ENCODE assay signal across 11 mouse cellular contexts in the genomic region with DNA sequence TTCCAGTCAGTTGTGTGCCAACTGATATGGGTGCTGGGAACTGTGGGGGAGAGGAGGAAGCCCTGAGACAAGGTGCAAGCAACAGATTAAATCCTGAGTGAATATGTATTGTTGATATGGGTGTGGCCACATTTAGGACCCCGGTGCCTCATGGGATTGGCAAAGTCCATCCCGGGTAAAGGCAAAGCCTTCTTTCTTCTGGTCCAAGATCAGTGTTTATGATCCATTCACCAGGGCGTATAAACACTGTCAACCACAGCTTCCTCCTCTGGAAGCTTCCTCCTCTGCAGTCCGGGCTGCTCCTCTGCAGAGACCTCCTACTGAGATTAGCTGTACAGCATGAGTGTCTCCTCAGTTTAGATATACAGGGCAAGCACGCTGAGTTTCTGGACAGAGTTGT. TPM values are rescaled to one million over a fixed set of nuclear protein-coding genes. Genes with fewer than 3 reads are reported as not detected.
DNase-seq lines count a peak whose midpoint lies in the region; ATAC-seq and TF ChIP-seq lines count a peak whose summit lies in the region.
"Had no signal": no experiment of that assay in that cellular context is flagged by ENCODE, and none has a peak within 500 bp of the region (broad histone marks: within the 10 kb centered on the region; RNA-seq: fewer than 3 reads in every experiment).

No protein-coding gene starts in this region.

- H3K36me3 ChIP-seq in liver, embryonic 12.5 days = no peaks in the 10 kb centered on the region
- H3K36me3 ChIP-seq: forebrain, embryonic 10.5 days; midbrain, embryonic 12.5 days had no signal

- peak; percentile 32 for ATAC-seq in CD4-positive, CD25-positive, alpha-beta regulatory T cell, adult 4 months
- peak; percentile 30 for ATAC-seq in liver, embryonic 12.5 days
- ATAC-seq in megakaryocyte progenitor cell, adult 5-6 weeks (replicated peaks; ENCODE audit: poor library complexity) = peak; percentile 74

- H3K27me3 ChIP-seq in liver, embryonic 12.5 days (replicated peaks) = no peaks in the 10 kb centered on the region

- DNase-seq in T-cell, adult 2 months (ENCODE audit: low spot score) = peak; percentile 21
- no peak for DNase-seq in thymus, postnatal 10 days (ENCODE audit: low spot score in 2 of 2)
- no peak for DNase-seq in gastrocnemius, adult 2 months
- no peak for DNase-seq in layer of hippocampus, adult 18-20 months (ENCODE audit: low spot score in 2 of 2)
- DNase-seq: cerebellum, adult 2 months; right cerebral cortex, adult 18-20 months had no signal

- intact Hi-C loops in gastrocnemius, adult 2 months (cut with DNase I) = no loop called here

- no peak overlapping the region for H3K9ac ChIP-seq in liver, embryonic 12.5 days
- H3K9ac ChIP-seq: midbrain, embryonic 12.5 days had no signal

- 6% methylated on average over 5 of the region's 5 CpGs for WGBS in liver, embryonic 12.5 days (ENCODE audit: insufficient replicate concordance)

- H3K9me3 ChIP-seq in liver, embryonic 12.5 days (replicated peaks) = 0 out of 2 replicates have a peak, but pooled peaks cover 7% of the 10 kb centered on the region
- H3K9me3 ChIP-seq: midbrain, embryonic 12.5 days had no signal

- no peak for TF ChIP-seq CTCF in gastrocnemius, adult 2 months (IDR thresholded peaks at IDR 0.05)

- H3K4me1 ChIP-seq in liver, embryonic 12.5 days = peaks cover 46% of the 10 kb centered on the region

- no peak overlapping the region for H3K4me2 ChIP-seq in liver, embryonic 12.5 days
- H3K4me2 ChIP-seq: midbrain, embryonic 12.5 days had no signal

- H3K4me3 ChIP-seq in liver, embryonic 12.5 days = no peak overlapping the region
- H3K4me3 ChIP-seq in gastrocnemius, adult 2 months = no peak overlapping the region
- H3K4me3 ChIP-seq: forebrain, embryonic 10.5 days; midbrain, embryonic 12.5 days had no signal

- H3K27ac ChIP-seq in liver, embryonic 12.5 days = no peak overlapping the region
- no peak overlapping the region for H3K27ac ChIP-seq in gastrocnemius, adult 2 months
- H3K27ac ChIP-seq: forebrain, embryonic 10.5 days; midbrain, embryonic 12.5 days had no signal

RNA-seq across cellular contexts. Expression of a gene that starts 27.4 kb away (rescaled TPM):
- 100 to 1,000 TPM; 199 to 267 TPM for polyA plus RNA-seq in CD4-positive, CD25-positive, alpha-beta regulatory T cell, adult 4 months (2017; shearing (Covaris generic))
- polyA plus RNA-seq in liver, embryonic 12.5 days (2016; fragmentation: Nextera tagmentation; extraction: Ambion mirVana) = 11.5 and 12.5 TPM in 2 replicates
- 27.1 and 29.1 TPM in 2 replicates for total RNA-seq in megakaryocyte progenitor cell, adult 5-6 weeks (2015)
- total RNA-seq in megakaryocyte progenitor cell, adult 5-6 weeks (2017) = 19.8 and 30.2 TPM in 2 replicates
- total RNA-seq in gastrocnemius, adult 2 months (2021) = 10 to 100 TPM; 16.3 to 27.7 TPM
- total RNA-seq in layer of hippocampus, adult 18-20 months (2021) = 10 to 100 TPM in 1 of 2 experiments, 1 to 10 TPM in 1; 8.8 to 10.5 TPM

RNA-seq across cellular contexts. Expression of a gene that starts 53.5 kb away (rescaled TPM):
- polyA plus RNA-seq in CD4-positive, CD25-positive, alpha-beta regulatory T cell, adult 4 months (2017; shearing (Covaris generic)) = 100 to 1,000 TPM; 153 to 208 TPM
- polyA plus RNA-seq in liver, embryonic 12.5 days (2016; fragmentation: Nextera tagmentation; extraction: Ambion mirVana) = 270 and 299 TPM in 2 replicates
- 119 and 139 TPM in 2 replicates for total RNA-seq in megakaryocyte progenitor cell, adult 5-6 weeks (2015)
- 121 and 131 TPM in 2 replicates for total RNA-seq in megakaryocyte progenitor cell, adult 5-6 weeks (2017)
- total RNA-seq in gastrocnemius, adult 2 months (2021) = 10 to 100 TPM; 11.2 to 13.1 TPM
- 10 to 100 TPM; 14.9 to 16.8 TPM for total RNA-seq in layer of hippocampus, adult 18-20 months (2021)

Comparison
In these comparisons a context has a peak if more than half of its experiments do, and no peak if none do; other contexts are left out.
1. RNA of a gene that starts 53.5 kb away (total RNA-seq): 119 to 139 TPM in megakaryocyte progenitor cell, adult 5-6 weeks; 14.9 to 16.8 TPM in layer of hippocampus, adult 18-20 months and 11.2 to 13.1 TPM in gastrocnemius, adult 2 months; every median in the first group is over 4 times any median in the second.
2. Peak in every context shown above with its lines, with median percentiles within 50 percentile points of each other: ATAC-seq.